8 mouse cellular contexts compared by ENCODE assay signal in genomic region chr17:25875171-25876136, GRCm38 (mm10). TPM values are rescaled to one million over a fixed set of nuclear protein-coding genes. Genes with fewer than 3 reads are reported as not detected.
DNase-seq lines count a peak whose midpoint lies in the region; ATAC-seq lines count a peak whose summit lies in the region.

No protein-coding gene starts in this region.

- WGBS in hindbrain, embryonic 13.5 days: 2% methylated on average over 59 of the region's 59 CpGs

- H3K4me3 ChIP-seq in hindbrain, embryonic 13.5 days: peak overlapping the region; percentile 80

- peak overlapping the region; percentile 87 for H3K9ac ChIP-seq in hindbrain, embryonic 13.5 days

- H3K27me3 ChIP-seq in hindbrain, embryonic 13.5 days: no peaks in the 10 kb centered on the region

- peaks cover 36% of the 10 kb centered on the region for H3K4me1 ChIP-seq in hindbrain, embryonic 13.5 days (replicated peaks)

- peak; percentile 93 for ATAC-seq in hindbrain, embryonic 13.5 days (ENCODE audit: low FRiP score)

- peaks cover 22% of the 10 kb centered on the region for H3K36me3 ChIP-seq in hindbrain, embryonic 13.5 days

- peak overlapping the region; percentile 96 for H3K4me2 ChIP-seq in hindbrain, embryonic 13.5 days

- H3K27ac ChIP-seq in hindbrain, embryonic 13.5 days: peak overlapping the region; percentile 97

- H3K9me3 ChIP-seq in hindbrain, embryonic 13.5 days: no peaks in the 10 kb centered on the region

- DNase-seq in NIH3T3 (ENCODE audit: low read depth): peak; percentile 94
- peak; percentile 94 to 95 for DNase-seq in cerebellum, postnatal 14 days
- DNase-seq in frontal cortex, postnatal 14 days (ENCODE audit: low spot score in 2 of 2): peak; percentile 84 to 88
- peak; percentile 80 to 83 for DNase-seq in layer of hippocampus, postnatal 25 days (ENCODE audit: extremely low spot score in 1 of 2, low spot score in 1 of 2)
- DNase-seq in lung, postnatal 14 days: peak; percentile 88
- peak; percentile 89 for DNase-seq in ovary, postnatal 36 days (ENCODE audit: low spot score)
- peak; percentile 89 for DNase-seq in thymus, postnatal 14 days

RNA-seq across cellular contexts. Expression of gene Mettl26, which starts 0.6 kb away (rescaled TPM):
- polyA plus RNA-seq in hindbrain, embryonic 13.5 days (2015; fragmentation: Nextera tagmentation; extraction: Ambion mirVana): 63.0 and 65.7 TPM in 2 replicates
- total RNA-seq in layer of hippocampus, postnatal 25 days (2021): 10 to 100 TPM; 39.2 to 40.1 TPM

RNA-seq across cellular contexts. Expression of gene Wfikkn1, which starts 5.2 kb away (rescaled TPM):
- 0.45 and 0.63 TPM in 2 replicates for polyA plus RNA-seq in hindbrain, embryonic 13.5 days (2015; fragmentation: Nextera tagmentation; extraction: Ambion mirVana)
- total RNA-seq in layer of hippocampus, postnatal 25 days (2021): 1 to 10 TPM; 2.0 TPM

RNA-seq across cellular contexts. Expression of gene Mcrip2, which starts 6.9 kb away (rescaled TPM):
- 11.4 and 11.7 TPM in 2 replicates for polyA plus RNA-seq in hindbrain, embryonic 13.5 days (2015; fragmentation: Nextera tagmentation; extraction: Ambion mirVana)
- total RNA-seq in layer of hippocampus, postnatal 25 days (2021): 10 to 100 TPM; 22.4 to 25.3 TPM

RNA-seq across cellular contexts. Expression of gene Wdr90, which starts 14.2 kb away (rescaled TPM):
- 19.4 and 19.8 TPM in 2 replicates for polyA plus RNA-seq in hindbrain, embryonic 13.5 days (2015; fragmentation: Nextera tagmentation; extraction: Ambion mirVana)
- 10 to 100 TPM; 14.8 to 21.0 TPM for total RNA-seq in layer of hippocampus, postnatal 25 days (2021)

RNA-seq across cellular contexts. Expression of gene Rhot2, which starts 30.8 kb away (rescaled TPM):
- polyA plus RNA-seq in hindbrain, embryonic 13.5 days (2015; fragmentation: Nextera tagmentation; extraction: Ambion mirVana): 14.5 and 15.9 TPM in 2 replicates
- total RNA-seq in layer of hippocampus, postnatal 25 days (2021): 100 to 1,000 TPM in 1 of 2 experiments, 10 to 100 TPM in 1; 95.2 to 107 TPM

Comparison
In these comparisons a context has a peak if more than half of its experiments do, and no peak if none do; other contexts are left out.
1. Peak in every context shown above with its lines: DNase-seq, ATAC-seq, H3K4me3 ChIP-seq and H3K27ac ChIP-seq.